Mouse (Mus musculus): Measurements from ENCODE around the gene Fuca1.

DNA sequence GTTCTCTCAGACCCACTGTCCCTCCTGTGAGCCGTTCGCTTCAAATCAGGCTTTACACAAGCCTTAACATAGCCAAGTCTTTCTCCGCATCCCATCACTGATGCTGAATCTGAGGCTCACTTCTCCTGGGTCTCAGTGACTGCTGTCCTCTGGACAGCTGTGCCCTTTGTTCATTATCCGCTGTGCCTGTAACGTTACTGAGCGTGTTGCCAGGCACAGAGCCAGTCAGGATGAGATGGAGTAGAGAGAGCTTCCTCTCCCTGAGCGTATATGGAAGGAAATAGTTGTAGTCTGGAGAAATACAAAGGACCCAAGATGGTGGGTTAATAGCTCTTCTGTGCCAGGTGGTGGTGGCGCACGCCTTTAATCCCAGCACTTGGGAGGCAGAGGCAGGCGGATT is 28.9 kb downstream of the Fuca1 start:
- TF ChIP-seq CTCF (IDR thresholded peaks at IDR 0.05; ENCODE audit: low read depth, low read length) (no peak), POLR2A (IDR thresholded peaks at IDR 0.05; ENCODE audit: insufficient read depth, low read length) (no peak)
